Mouse (Mus musculus) left cerebral cortex, adult 2 months (tissue): ENCODE measurements at regions not wholly inside any gene's neighbourhood (a gene's known extent, or its start where the extent isn't known, plus 50 kb on each side); places are given as distances from the start of the nearest gene placed in this dataset.
"Not testable (repeated sequence)": the region's sequence is repeated elsewhere in the genome, so short reads cannot be mapped to it uniquely, and the experiment has no call there.

ENCODE experiments used
- DNase-seq, 2 experiments: peaks; one replicate each; pipeline ENCODE4 v3.0.0; 2021 to 2022; ENCODE audit warnings: low spot score in 2 of 2, mixed read lengths in 1 of 2; ENCODE audit errors: extremely low spot score in 1 of 2
- H3K27ac ChIP-seq: fragments of 200-600 bp; 2 replicates; pipeline ENCODE4 v1.8.1; 2022
- H3K4me3 ChIP-seq: fragments of 200-600 bp; 2 replicates; pipeline ENCODE4 v1.8.1; 2022
- CTCF ChIP-seq: fragments of 200-600 bp; IDR thresholded peaks from 2 replicates; pipeline ENCODE4 v1.8.1; 2022; ENCODE audit warnings: antibody characterized with exemption, mild to moderate bottlenecking, moderate library complexity
- intact Hi-C: fragments of 180-260 bp; cut with DNase I; formaldehyde crosslinking; loops from one replicate; pipeline ENCODE4 v1.15.1; 2025

GRCm38 (mm10) chr7:39732790-39733189, 215.2 kb downstream of the Zfp619 start:
- no peak for DNase-seq
- intact Hi-C loops = no loop called here
- TF ChIP-seq CTCF = no peak
- Histone ChIP-seq H3K4me3 (no peak overlapping the region), H3K27ac (no peak overlapping the region)

- intact Hi-C loops, DNase-seq, H3K27ac ChIP-seq, H3K4me3 ChIP-seq: not testable (repeated sequence)
Observed at GRCm38 (mm10) chr7:39748395-39748794, 230.8 kb downstream of the Zfp619 start.

- no peak for DNase-seq
- intact Hi-C loops = no loop called here
- Histone ChIP-seq H3K4me3 (no peak overlapping the region), H3K27ac (no peak overlapping the region)
- no peak for TF ChIP-seq CTCF
Observed at GRCm38 (mm10) chr7:39750448-39750847, 232.9 kb downstream of the Zfp619 start.

GRCm38 (mm10) chr7:39764366-39764765, 246.8 kb downstream of the Zfp619 start:
- no peak for DNase-seq
- H3K4me3 ChIP-seq = no peak overlapping the region
- TF ChIP-seq CTCF = no peak
- H3K27ac ChIP-seq = no peak overlapping the region
- intact Hi-C loops = no loop called here

GRCm38 (mm10) chr7:39765094-39765493, 247.5 kb downstream of the Zfp619 start:
- no peak for TF ChIP-seq CTCF
- intact Hi-C loops = no loop called here

GRCm38 (mm10) chr7:39773291-39773690, 255.7 kb downstream of the Zfp619 start:
- intact Hi-C loops = no loop called here
- no peak for TF ChIP-seq CTCF
- Histone ChIP-seq H3K27ac (no peak overlapping the region), H3K4me3 (no peak overlapping the region)
- no peak for DNase-seq

More at GRCm38 (mm10) chr7:39765094-39765493, 247.5 kb downstream of the Zfp619 start:
- Histone ChIP-seq H3K27ac (no peak overlapping the region), H3K4me3 (no peak overlapping the region)
- DNase-seq = no peak

- no peak for TF ChIP-seq CTCF
- Histone ChIP-seq H3K4me3 (no peak overlapping the region), H3K27ac (no peak overlapping the region)
- intact Hi-C loops = no loop called here
- no peak for DNase-seq
Observed at GRCm38 (mm10) chr7:39789321-39789720, 271.8 kb downstream of the Zfp619 start.

GRCm38 (mm10) chr7:39789880-39790279, 272.3 kb downstream of the Zfp619 start:
- Histone ChIP-seq H3K4me3 (no peak overlapping the region), H3K27ac (no peak overlapping the region)
- DNase-seq = no peak
- intact Hi-C loops = no loop called here
- no peak for TF ChIP-seq CTCF

- Histone ChIP-seq H3K27ac (no peak overlapping the region), H3K4me3 (no peak overlapping the region)
- DNase-seq = no peak
- no peak for TF ChIP-seq CTCF
- intact Hi-C loops = no loop called here
Observed at GRCm38 (mm10) chr7:39794751-39795150, 277.2 kb downstream of the Zfp619 start.

- intact Hi-C loops = loop anchor here (2.0 kb wide), 1 partner anchor 1021 kb away; no protein-coding TSS in a partner anchor
- no peak overlapping the region for H3K4me3 ChIP-seq
- peak in 1 of 2 experiments; percentile 8 for DNase-seq
- H3K27ac ChIP-seq = peak overlapping the region; percentile 66
- TF ChIP-seq CTCF = no peak
Observed at GRCm38 (mm10) chr7:39804276-39804675, 286.7 kb downstream of the Zfp619 start.

GRCm38 (mm10) chr7:39818036-39818435, 300.5 kb downstream of the Zfp619 start:
- no peak for TF ChIP-seq CTCF
- DNase-seq = no peak
- intact Hi-C loops = no loop called here
- H3K27ac ChIP-seq = no peak overlapping the region
- H3K4me3 ChIP-seq = no peak overlapping the region

GRCm38 (mm10) chr7:39822550-39823178, 305.1 kb downstream of the Zfp619 start:
- H3K4me3 ChIP-seq = no peak overlapping the region
- TF ChIP-seq CTCF = no peak
- intact Hi-C loops = no loop called here
- H3K27ac ChIP-seq = no peak overlapping the region
- no peak for DNase-seq

GRCm38 (mm10) chr7:39828378-39828777, 310.8 kb downstream of the Zfp619 start:
- intact Hi-C loops = no loop called here
- Histone ChIP-seq H3K27ac (no peak overlapping the region), H3K4me3 (no peak overlapping the region)
- no peak for DNase-seq
- TF ChIP-seq CTCF = no peak
